Mouse (Mus musculus) lung, embryonic 14.5 days (tissue): Measurements from ENCODE around the gene Slc35f1. TPM values are rescaled to one million over a fixed set of nuclear protein-coding genes. Genes with fewer than 3 reads are reported as not detected.
A peak's percentile ranks its signal among the peaks of the same experiment; 100 is the strongest.

Experiments
- ATAC-seq: fragments of 200-750 bp; cut with Nextera tagmentation; 2 replicates; pipeline ENCODE4 v1.8.0; 2017; ENCODE audit warnings: mild to moderate bottlenecking, moderate TSS enrichment, moderate library complexity; ENCODE audit not compliant: insufficient read depth
- DNase-seq: peaks from one replicate; pipeline ENCODE4 v3.0.0-alpha.2; 2015
- H3K27ac ChIP-seq: fragments of 300-500 bp; sonication (generic); 2 replicates; pipeline ENCODE4 v1.5.1; 2014; ENCODE audit warnings: low read depth, mild to moderate bottlenecking, moderate library complexity
- H3K27me3 ChIP-seq: fragments of 300-500 bp; sonication (generic); 2 replicates; pipeline ENCODE4 v1.6.1; 2014; ENCODE audit warnings: low read length, control low read depth; ENCODE audit not compliant: insufficient read depth
- H3K36me3 ChIP-seq: fragments of 300-500 bp; sonication (generic); 2 replicates; pipeline ENCODE4 v1.6.1; 2014; ENCODE audit warnings: control low read depth; ENCODE audit not compliant: insufficient read depth
- H3K4me1 ChIP-seq: fragments of 300-500 bp; sonication (generic); 2 replicates; pipeline ENCODE4 v1.6.1; 2014; ENCODE audit warnings: antibody characterized with exemption, control low read depth; ENCODE audit not compliant: insufficient read depth
- H3K4me2 ChIP-seq: fragments of 300-500 bp; sonication (generic); 2 replicates; pipeline ENCODE4 v1.6.1; 2014; ENCODE audit warnings: mild to moderate bottlenecking
- H3K4me3 ChIP-seq: fragments of 300-500 bp; sonication (generic); 2 replicates; pipeline ENCODE4 v1.5.1; 2014; ENCODE audit warnings: low read depth, low read length
- H3K9ac ChIP-seq: fragments of 300-500 bp; sonication (generic); 2 replicates; pipeline ENCODE4 v1.6.1; 2014
- H3K9me3 ChIP-seq: fragments of 300-500 bp; sonication (generic); 2 replicates; pipeline ENCODE4 v1.6.1; 2016; ENCODE audit warnings: low read depth, low read length, control low read depth
- CTCF ChIP-seq: IDR thresholded peaks from 2 replicates; pipeline ENCODE4 v1.5.1; 2016; ENCODE audit warnings: antibody characterized with exemption, low read depth
- WGBS: fragments of 180-500 bp; shearing (Covaris S2); extraction: QIAGEN DNeasy Blood & Tissue Kit; methylation state at CpG from one replicate; pipeline ENCODE4 v1.1.7; 2014; 5-methylcytosine and 5-hydroxymethylcytosine counted together
- polyA plus RNA-seq: library from polyadenylated mRNA; unstranded; fragments of >200 nt; fragmentation: Nextera tagmentation; extraction: Ambion mirVana; gene quantifications from 2 replicates; pipeline ENCODE4 v1.2.1, GENCODE M21; 2014

Slc35f1 gene
- polyA plus RNA-seq, 1 experiment from 2014 or later: 1.6 TPM

GRCm38 (mm10) chr10:52712166-52712565, 21.8 kb downstream of the Slc35f1 start:
- Histone ChIP-seq H3K36me3 (no peaks in the 10 kb centered on the region), H3K27ac (no peak overlapping the region), H3K4me1 (no peaks in the 10 kb centered on the region), H3K9me3 (no peaks in the 10 kb centered on the region), H3K4me2 (no peak overlapping the region), H3K4me3 (no peak overlapping the region), H3K27me3 (no peaks in the 10 kb centered on the region), H3K9ac (no peak overlapping the region)
- TF ChIP-seq CTCF: no peak
- 86% methylated on average over 4 of the region's 4 CpGs for WGBS
- DNase-seq (no peak), ATAC-seq (no peak)

- no peaks in the 10 kb centered on the region for H3K27me3 ChIP-seq
- 77% methylated on average over 2 of the region's 2 CpGs for WGBS
- no peaks in the 10 kb centered on the region for H3K9me3 ChIP-seq
- no peak overlapping the region for H3K27ac ChIP-seq
- ATAC-seq (no peak), DNase-seq (no peak)
- no peak overlapping the region for H3K4me3 ChIP-seq
- H3K4me2 ChIP-seq: no peak overlapping the region
- no peaks in the 10 kb centered on the region for H3K4me1 ChIP-seq
- no peak for TF ChIP-seq CTCF
- no peaks in the 10 kb centered on the region for H3K36me3 ChIP-seq
- no peak overlapping the region for H3K9ac ChIP-seq
Observed at GRCm38 (mm10) chr10:52714557-52714956, 24.2 kb downstream of the Slc35f1 start.

GRCm38 (mm10) chr10:52715146-52715545, 24.8 kb downstream of the Slc35f1 start:
- no peaks in the 10 kb centered on the region for H3K27me3 ChIP-seq
- no peak for TF ChIP-seq CTCF
- H3K36me3 ChIP-seq: no peaks in the 10 kb centered on the region
- no peak overlapping the region for H3K4me3 ChIP-seq
- H3K4me2 ChIP-seq: no peak overlapping the region
- ATAC-seq (no peak), DNase-seq (no peak)
- WGBS: 95% methylated on average over 4 of the region's 4 CpGs
- H3K9ac ChIP-seq: no peak overlapping the region
- no peak overlapping the region for H3K27ac ChIP-seq
- H3K4me1 ChIP-seq: no peaks in the 10 kb centered on the region
- H3K9me3 ChIP-seq: no peaks in the 10 kb centered on the region

- DNase-seq (no peak), ATAC-seq (no peak)
- no peak overlapping the region for H3K9ac ChIP-seq
- no peaks in the 10 kb centered on the region for H3K27me3 ChIP-seq
- no peaks in the 10 kb centered on the region for H3K9me3 ChIP-seq
- no peaks in the 10 kb centered on the region for H3K4me1 ChIP-seq
- H3K4me2 ChIP-seq: no peak overlapping the region
- no peak overlapping the region for H3K27ac ChIP-seq
- 91% methylated on average over 1 of the region's 1 CpGs for WGBS
- no peaks in the 10 kb centered on the region for H3K36me3 ChIP-seq
- no peak for TF ChIP-seq CTCF
- H3K4me3 ChIP-seq: no peak overlapping the region
Observed at GRCm38 (mm10) chr10:52718199-52718917, 28.0 kb downstream of the Slc35f1 start.

- Histone ChIP-seq H3K4me1 (no peaks in the 10 kb centered on the region), H3K9me3 (no peaks in the 10 kb centered on the region), H3K4me3 (no peak overlapping the region), H3K27ac (0 out of 2 replicates have a peak overlapping the region, but pooled peaks have one; percentile 38), H3K36me3 (no peaks in the 10 kb centered on the region), H3K27me3 (no peaks in the 10 kb centered on the region), H3K4me2 (no peak overlapping the region), H3K9ac (no peak overlapping the region)
- ATAC-seq: peak; percentile 49; the same call in 1 of the 2 replicates
- peak; percentile 57 for DNase-seq
- 36% methylated on average over 5 of the region's 5 CpGs for WGBS
- no peak for TF ChIP-seq CTCF
Observed at GRCm38 (mm10) chr10:52726674-52727073, 36.3 kb downstream of the Slc35f1 start.

- Histone ChIP-seq H3K4me1 (no peaks in the 10 kb centered on the region), H3K9me3 (no peaks in the 10 kb centered on the region), H3K9ac (no peak overlapping the region), H3K27ac (no peak overlapping the region), H3K4me2 (no peak overlapping the region), H3K4me3 (no peak overlapping the region), H3K36me3 (no peaks in the 10 kb centered on the region), H3K27me3 (no peaks in the 10 kb centered on the region)
- ATAC-seq (peak; percentile 94), DNase-seq (peak; percentile 59)
- no peak for TF ChIP-seq CTCF
- WGBS: 18% methylated on average over 10 of the region's 10 CpGs
Observed at GRCm38 (mm10) chr10:52742671-52743379, 52.5 kb downstream of the Slc35f1 start.

- no peak for TF ChIP-seq CTCF
- H3K27me3 ChIP-seq: no peaks in the 10 kb centered on the region
- H3K36me3 ChIP-seq: no peaks in the 10 kb centered on the region
- H3K4me2 ChIP-seq: no peak overlapping the region
- no peaks in the 10 kb centered on the region for H3K9me3 ChIP-seq
- ATAC-seq (no peak), DNase-seq (no peak)
- H3K4me1 ChIP-seq: no peaks in the 10 kb centered on the region
- WGBS: 88% methylated on average over 3 of the region's 3 CpGs
- no peak overlapping the region for H3K9ac ChIP-seq
- H3K4me3 ChIP-seq: no peak overlapping the region
- no peak overlapping the region for H3K27ac ChIP-seq
Observed at GRCm38 (mm10) chr10:52743831-52744230, 53.5 kb downstream of the Slc35f1 start.
